In genomic region chr11:117018410-117018809, GRCm38 (mm10) we compare ENCODE assay signal across 7 mouse cellular contexts.
DNase-seq lines count a peak whose midpoint lies in the region; ATAC-seq lines count a peak whose summit lies in the region.

No protein-coding gene starts in this region.

- peaks cover 5% of the 10 kb centered on the region; the same call in 1 of the 2 replicates for H3K4me1 ChIP-seq in intestine, embryonic 16.5 days (ENCODE audit: control insufficient read depth, insufficient read depth, low read length)
- H3K4me1 ChIP-seq in midbrain, embryonic 12.5 days: peaks cover 15% of the 10 kb centered on the region

- peak overlapping the region; percentile 26 for H3K4me2 ChIP-seq in intestine, embryonic 16.5 days (ENCODE audit: low read depth, low read length)
- peak overlapping the region; percentile 23; the same call in 1 of the 2 replicates for H3K4me2 ChIP-seq in midbrain, embryonic 12.5 days (replicated peaks)

- DNase-seq in adrenal gland, adult 18-20 months (ENCODE audit: low spot score in 2 of 2): peak; percentile 53 to 54
- DNase-seq in embryo, embryonic 10 days (ENCODE audit: low spot score): peak; percentile 95
- DNase-seq in gastrocnemius, postnatal 36 days: peak; percentile 33 to 54
- DNase-seq in left cerebral cortex, postnatal 4 days: peak; percentile 94
- peak; percentile 18 to 49 for DNase-seq in spleen, adult 18-20 months

- H3K27ac ChIP-seq in intestine, embryonic 16.5 days (ENCODE audit: low read length): no peak overlapping the region
- no peak overlapping the region for H3K27ac ChIP-seq in midbrain, embryonic 12.5 days (replicated peaks)

- no peaks in the 10 kb centered on the region for H3K27me3 ChIP-seq in intestine, embryonic 16.5 days (replicated peaks; ENCODE audit: control insufficient read depth, insufficient read depth, low read length)
- H3K27me3 ChIP-seq in midbrain, embryonic 12.5 days: 0 out of 2 replicates have a peak, but pooled peaks cover 16% of the 10 kb centered on the region

- ATAC-seq in intestine, embryonic 16.5 days: peak; percentile 65
- 0 out of 2 replicates have a peak, but pooled peaks have one; percentile 41 for ATAC-seq in midbrain, embryonic 12.5 days (ENCODE audit: low FRiP score, low read depth)

- no peaks in the 10 kb centered on the region for H3K36me3 ChIP-seq in intestine, embryonic 16.5 days (ENCODE audit: control insufficient read depth, insufficient read depth, low read length)
- H3K36me3 ChIP-seq in midbrain, embryonic 12.5 days: no peaks in the 10 kb centered on the region

- H3K9me3 ChIP-seq in intestine, embryonic 16.5 days (ENCODE audit: control insufficient read depth, low read length): peaks cover 4% of the 10 kb centered on the region; the same call in 1 of the 2 replicates
- H3K9me3 ChIP-seq in midbrain, embryonic 12.5 days: peaks cover 8% of the 10 kb centered on the region; the same call in 1 of the 2 replicates

- H3K9ac ChIP-seq in intestine, embryonic 16.5 days (ENCODE audit: low read depth, low read length): peak overlapping the region; percentile 27; the same call in 1 of the 2 replicates
- no peak overlapping the region for H3K9ac ChIP-seq in midbrain, embryonic 12.5 days (replicated peaks)

- 6% methylated on average over 8 of the region's 8 CpGs for WGBS in intestine, embryonic 16.5 days
- 8% methylated on average over 8 of the region's 8 CpGs for WGBS in midbrain, embryonic 12.5 days

- no peak overlapping the region for H3K4me3 ChIP-seq in intestine, embryonic 16.5 days (ENCODE audit: low read length)
- H3K4me3 ChIP-seq in midbrain, embryonic 12.5 days: no peak overlapping the region

- intact Hi-C loops in gastrocnemius, postnatal 36 days (cut with DNase I): loop anchor here (2.0 kb wide), 1 partner anchor 100 kb away; the partner anchor contains the start of gene Mgat5b
- intact Hi-C loops in left cerebral cortex, postnatal 4 days (cut with DNase I): loop anchor here (5.0 kb wide), 1 partner anchor 101 kb away; the partner anchor contains the start of gene Mgat5b

Comparison
In these comparisons a context has a peak if more than half of its experiments do, and no peak if none do; other contexts are left out.
1. DNase-seq: peak in every context shown above with its lines; median percentile 95 in embryo, embryonic 10 days; 94 in left cerebral cortex, postnatal 4 days; 54 in adrenal gland, adult 18-20 months; 44 in gastrocnemius, postnatal 36 days; 34 in spleen, adult 18-20 months.